13 mouse cellular contexts compared by ENCODE assay signal in genomic region chrX:9441102-9441501, GRCm38 (mm10). TPM values are rescaled to one million over a fixed set of nuclear protein-coding genes. Genes with fewer than 3 reads are reported as not detected.
DNase-seq lines count a peak whose midpoint lies in the region; ATAC-seq and TF ChIP-seq lines count a peak whose summit lies in the region.
"Had no signal": no experiment of that assay in that cellular context is flagged by ENCODE, and none has a peak within 500 bp of the region (broad histone marks: within the 10 kb centered on the region; RNA-seq: fewer than 3 reads in every experiment).

No protein-coding gene starts in this region.

- CTCF ChIA-PET in Patski (lab: Charles Lee): interaction anchor here (0.9 kb wide), 1 partner anchor 13 kb away, joined by 3 read pairs; no protein-coding TSS in a partner anchor

- DNase-seq in cerebellum, adult 8-10 months: peak; percentile 0
- peak; percentile 0 for DNase-seq in left cerebral cortex, postnatal 4 days
- DNase-seq in left cerebral cortex, postnatal 14 days (ENCODE audit: low spot score in 2 of 2): no peak
- no peak for DNase-seq in Patski (ENCODE audit: low read depth, low spot score)
- peak; percentile 1 for DNase-seq in retina, postnatal 1 day
- DNase-seq in left cerebral cortex, adult 11 months (ENCODE audit: low spot score): no peak
- DNase-seq in embryo, embryonic 9.5 days (ENCODE audit: extremely low spot score): no peak
- DNase-seq: embryo, embryonic 11 days; gastrocnemius, postnatal 25 days; lung, postnatal 10 days had no signal

- in situ Hi-C loops in Patski (cut with MboI; ENCODE audit: low pct_unique_long_range_greater_than_20kb): no loop called here

- peak; percentile 34 for TF ChIP-seq CTCF in Patski (IDR thresholded peaks at IDR 0.05)

- intact Hi-C loops in left cerebral cortex, postnatal 4 days (cut with DNase I): no loop called here
- intact Hi-C loops in left cerebral cortex, postnatal 14 days (cut with DNase I): no loop called here

- ATAC-seq in cerebellum, adult (ENCODE audit: insufficient number of reproducible peaks, low FRiP score, low TSS enrichment): no peak
- no peak for ATAC-seq in Patski
- ATAC-seq: intestine, embryonic 15.5 days; midbrain, embryonic 16.5 days had no signal

- peaks cover 32% of the 10 kb centered on the region for H3K27me3 ChIP-seq in Patski
- H3K27me3 ChIP-seq: intestine, embryonic 15.5 days had no signal

- POLR2A ChIA-PET in Patski (lab: Charles Lee): no interaction called here

RNA-seq across cellular contexts. Expression of gene Cybb, which starts 46.5 kb away (rescaled TPM):
- total RNA-seq in left cerebral cortex, postnatal 4 days (2021): 1 to 10 TPM; 1.1 to 1.6 TPM
- under 1 TPM; 0.24 to 0.53 TPM for total RNA-seq in left cerebral cortex, postnatal 14 days (2021)
- polyA plus RNA-seq in Patski (2021): not detected

Comparison
In these comparisons a context has a peak if more than half of its experiments do, and no peak if none do; other contexts are left out.
1. DNase-seq: peak in cerebellum, adult 8-10 months (single experiment), left cerebral cortex, postnatal 4 days (single experiment) and retina, postnatal 1 day (single experiment); none in left cerebral cortex, postnatal 14 days (0 of 2), Patski (single experiment), left cerebral cortex, adult 11 months (single experiment) and embryo, embryonic 9.5 days (single experiment).